Mouse (Mus musculus): ENCODE measurements around the gene Htr1b. TPM values are rescaled to one million over a fixed set of nuclear protein-coding genes. Genes with fewer than 3 reads are reported as not detected.

The Htr1b gene
- polyA plus RNA-seq (2015; fragmentation: Nextera tagmentation; extraction: Ambion mirVana) = 8.0 and 8.1 TPM in 2 replicates

DNA sequence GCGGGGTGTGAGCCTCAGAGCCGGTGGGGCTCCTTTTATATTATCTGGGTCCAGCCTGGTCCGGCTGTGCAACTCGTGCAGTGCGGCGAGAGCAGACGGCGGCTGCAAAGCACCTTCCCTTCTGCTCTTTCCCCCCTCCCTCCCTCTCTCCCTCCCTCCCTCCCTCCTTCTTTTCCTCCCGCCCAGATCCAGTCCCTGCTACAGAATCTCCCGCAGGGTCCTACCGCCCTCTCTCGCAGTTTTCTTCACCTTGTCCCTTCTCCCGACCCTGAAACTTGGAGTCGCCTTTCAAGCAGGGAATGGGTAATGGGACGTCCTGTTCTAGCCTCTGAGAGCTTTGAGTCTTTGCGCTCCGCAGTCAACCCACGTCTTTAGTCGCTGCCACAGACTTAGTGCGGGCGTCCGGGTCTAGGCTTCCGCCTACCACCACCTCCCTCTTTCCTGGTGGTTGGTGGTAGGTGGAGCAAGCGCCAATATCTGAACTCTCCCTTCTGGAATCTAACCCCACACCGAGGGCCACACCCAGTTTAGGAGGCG lies at the start of gene Htr1b:
Gene Htr1b, minus strand, starts transcription at position 392 of the 537 bp plus-strand sequence.
- under 1% methylated on average over 25 of the region's 26 CpGs for whole genome bisulfite sequencing
- Histone ChIP-seq H3K9me3 (ENCODE audit: control insufficient read depth, low read length) (no peaks in the 10 kb centered on the region), H3K27ac (ENCODE audit: low read depth, low read length) (peak within 1 kb of the TSS; percentile 81), H3K4me3 (ENCODE audit: low read length) (peak within 1 kb of the TSS; percentile 90), H3K27me3 (replicated peaks; ENCODE audit: control insufficient read depth, insufficient read depth, low read length) (peaks cover 3% of the 10 kb centered on the region; the same call in 1 of the 2 replicates), H3K4me2 (ENCODE audit: low read length) (peak within 1 kb of the TSS; percentile 98), H3K4me1 (ENCODE audit: control insufficient read depth, insufficient read depth, low read depth, low read length) (peaks cover 14% of the 10 kb centered on the region), H3K36me3 (ENCODE audit: control insufficient read depth, insufficient read depth, low read length) (no peaks in the 10 kb centered on the region), H3K9ac (ENCODE audit: low read depth, low read length) (peak within 1 kb of the TSS; percentile 82)
- ATAC-seq = peak; percentile 87

- Histone ChIP-seq H3K4me1 (ENCODE audit: control insufficient read depth, insufficient read depth, low read depth, low read length) (no peaks in the 10 kb centered on the region), H3K4me3 (ENCODE audit: low read length) (no peak overlapping the region), H3K4me2 (ENCODE audit: low read length) (no peak overlapping the region), H3K9ac (ENCODE audit: low read depth, low read length) (no peak overlapping the region), H3K27ac (ENCODE audit: low read depth, low read length) (no peak overlapping the region), H3K27me3 (replicated peaks; ENCODE audit: control insufficient read depth, insufficient read depth, low read length) (no peaks in the 10 kb centered on the region), H3K36me3 (ENCODE audit: control insufficient read depth, insufficient read depth, low read length) (no peaks in the 10 kb centered on the region), H3K9me3 (ENCODE audit: control insufficient read depth, low read length) (no peaks in the 10 kb centered on the region)
- no peak for ATAC-seq
- WGBS = 97% methylated on average over 1 of the region's 1 CpGs
These were observed 43.1 kb upstream of the Htr1b start for GRCm38 (mm10) chr9:81676716-81677115.

- H3K36me3 ChIP-seq (ENCODE audit: control insufficient read depth, insufficient read depth, low read length) = no peaks in the 10 kb centered on the region
- H3K27ac ChIP-seq (ENCODE audit: low read depth, low read length) = no peak overlapping the region
- H3K4me3 ChIP-seq (ENCODE audit: low read length) = no peak overlapping the region
- no peak for ATAC-seq
- no peak overlapping the region for H3K4me2 ChIP-seq (ENCODE audit: low read length)
- H3K9ac ChIP-seq (ENCODE audit: low read depth, low read length) = no peak overlapping the region
- H3K9me3 ChIP-seq (ENCODE audit: control insufficient read depth, low read length) = no peaks in the 10 kb centered on the region
- 0 out of 2 replicates have a peak, but pooled peaks cover 3% of the 10 kb centered on the region for H3K27me3 ChIP-seq (replicated peaks; ENCODE audit: control insufficient read depth, insufficient read depth, low read length)
- 95% methylated on average over 1 of the region's 1 CpGs for WGBS
- H3K4me1 ChIP-seq (ENCODE audit: control insufficient read depth, insufficient read depth, low read depth, low read length) = peaks cover 10% of the 10 kb centered on the region
These were observed 3.9 kb upstream of the Htr1b start for GRCm38 (mm10) chr9:81637486-81637885.

GRCm38 (mm10) chr9:81635109-81635508 lies 1.5 kb upstream of the Htr1b start:
- Histone ChIP-seq H3K9ac (ENCODE audit: low read depth, low read length) (no peak overlapping the region; the same call in 1 of the 2 replicates), H3K4me2 (ENCODE audit: low read length) (peak overlapping the region; percentile 98), H3K4me1 (ENCODE audit: control insufficient read depth, insufficient read depth, low read depth, low read length) (peaks cover 14% of the 10 kb centered on the region), H3K27ac (ENCODE audit: low read depth, low read length) (no peak overlapping the region), H3K9me3 (ENCODE audit: control insufficient read depth, low read length) (no peaks in the 10 kb centered on the region), H3K4me3 (ENCODE audit: low read length) (peak overlapping the region; percentile 17), H3K36me3 (ENCODE audit: control insufficient read depth, insufficient read depth, low read length) (no peaks in the 10 kb centered on the region), H3K27me3 (replicated peaks; ENCODE audit: control insufficient read depth, insufficient read depth, low read length) (peaks cover 3% of the 10 kb centered on the region; the same call in 1 of the 2 replicates)
- 9% methylated on average over 8 of the region's 8 CpGs for WGBS
- peak; percentile 26; the same call in 1 of the 2 replicates for ATAC-seq

DNA sequence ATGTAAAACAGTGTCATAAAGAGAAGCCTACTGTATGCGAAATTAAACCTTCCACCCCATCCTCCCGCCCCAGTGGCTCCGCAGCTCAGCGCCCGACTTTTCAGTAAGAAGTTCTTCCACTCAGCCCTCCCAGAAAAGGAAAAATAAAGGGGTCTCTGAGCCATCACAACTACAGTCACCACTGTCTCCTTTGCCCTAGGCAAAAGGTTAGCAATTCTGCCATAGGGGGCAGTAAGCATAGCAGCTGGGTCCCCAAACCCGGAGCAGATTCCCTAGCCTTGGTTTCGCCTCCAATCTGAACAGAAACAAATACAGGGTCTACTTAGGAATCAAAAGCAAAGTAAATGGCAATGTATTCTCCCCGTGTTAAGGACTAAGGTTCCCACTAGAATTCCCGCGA lies 535 bp upstream of the Htr1b start:
- WGBS = 2% methylated on average over 10 of the region's 10 CpGs
- ATAC-seq = no peak
- Histone ChIP-seq H3K36me3 (ENCODE audit: control insufficient read depth, insufficient read depth, low read length) (no peaks in the 10 kb centered on the region), H3K27me3 (replicated peaks; ENCODE audit: control insufficient read depth, insufficient read depth, low read length) (peaks cover 3% of the 10 kb centered on the region; the same call in 1 of the 2 replicates), H3K9ac (ENCODE audit: low read depth, low read length) (peak overlapping the region; percentile 82), H3K4me2 (ENCODE audit: low read length) (peak overlapping the region; percentile 98), H3K4me1 (ENCODE audit: control insufficient read depth, insufficient read depth, low read depth, low read length) (peaks cover 14% of the 10 kb centered on the region), H3K4me3 (ENCODE audit: low read length) (peak overlapping the region; percentile 90), H3K9me3 (ENCODE audit: control insufficient read depth, low read length) (no peaks in the 10 kb centered on the region), H3K27ac (ENCODE audit: low read depth, low read length) (no peak overlapping the region)

DNA sequence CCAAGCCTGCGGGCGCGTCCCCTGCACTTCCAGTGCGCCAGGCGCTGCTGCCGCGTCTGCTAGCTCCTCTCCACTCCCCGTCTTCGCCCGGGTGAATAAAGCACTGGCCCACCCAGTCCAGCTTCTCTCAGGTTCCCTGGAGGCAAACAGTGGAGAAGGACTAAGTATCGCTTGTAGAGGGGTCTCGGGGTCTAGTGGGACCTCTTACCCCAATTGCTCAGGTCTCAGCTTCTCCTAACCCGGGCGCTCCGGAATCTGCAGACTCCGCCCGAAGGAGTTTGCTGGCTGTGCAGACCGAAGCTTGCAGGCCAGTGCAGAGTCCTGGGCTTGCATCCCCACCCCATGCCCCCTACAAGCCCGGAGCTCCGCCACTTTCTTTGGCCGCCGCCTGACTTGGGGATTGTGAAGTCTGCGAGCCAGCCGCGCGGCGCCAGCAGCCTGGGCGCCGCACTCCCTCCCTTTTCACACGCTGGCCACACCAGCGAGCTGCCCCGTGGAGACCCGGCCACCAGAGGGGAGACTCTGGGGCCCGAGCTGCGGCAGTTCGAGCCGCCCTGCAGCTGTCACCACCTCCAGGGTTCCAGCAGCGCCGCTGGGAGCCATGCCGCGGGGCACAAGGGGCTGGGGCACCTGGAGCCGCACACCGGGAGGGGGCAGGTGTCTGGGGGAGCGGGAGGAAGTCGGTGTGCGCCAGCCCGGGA lies 742 bp downstream of the Htr1b start:
- peak overlapping the region; percentile 82 for H3K9ac ChIP-seq (ENCODE audit: low read depth, low read length)
- H3K36me3 ChIP-seq (ENCODE audit: control insufficient read depth, insufficient read depth, low read length) = no peaks in the 10 kb centered on the region
- H3K27me3 ChIP-seq (replicated peaks; ENCODE audit: control insufficient read depth, insufficient read depth, low read length) = peaks cover 3% of the 10 kb centered on the region; the same call in 1 of the 2 replicates
- peaks cover 14% of the 10 kb centered on the region for H3K4me1 ChIP-seq (ENCODE audit: control insufficient read depth, insufficient read depth, low read depth, low read length)
- H3K27ac ChIP-seq (ENCODE audit: low read depth, low read length) = peak overlapping the region; percentile 81
- peak; percentile 62 for ATAC-seq
- H3K9me3 ChIP-seq (ENCODE audit: control insufficient read depth, low read length) = no peaks in the 10 kb centered on the region
- under 1% methylated on average over 46 of the region's 47 CpGs for WGBS
- peak overlapping the region; percentile 98 for H3K4me2 ChIP-seq (ENCODE audit: low read length)
- peak overlapping the region; percentile 90 for H3K4me3 ChIP-seq (ENCODE audit: low read length)

- Histone ChIP-seq H3K4me1 (ENCODE audit: control insufficient read depth, insufficient read depth, low read depth, low read length) (peaks cover 14% of the 10 kb centered on the region), H3K27ac (ENCODE audit: low read depth, low read length) (peak overlapping the region; percentile 81), H3K9ac (ENCODE audit: low read depth, low read length) (peak overlapping the region; percentile 82), H3K27me3 (replicated peaks; ENCODE audit: control insufficient read depth, insufficient read depth, low read length) (peaks cover 3% of the 10 kb centered on the region; the same call in 1 of the 2 replicates), H3K4me2 (ENCODE audit: low read length) (peak overlapping the region; percentile 98), H3K36me3 (ENCODE audit: control insufficient read depth, insufficient read depth, low read length) (no peaks in the 10 kb centered on the region), H3K4me3 (ENCODE audit: low read length) (peak overlapping the region; percentile 90), H3K9me3 (ENCODE audit: control insufficient read depth, low read length) (no peaks in the 10 kb centered on the region)
- under 1% methylated on average over 31 of the region's 31 CpGs for WGBS
- peak; percentile 43 for ATAC-seq
These were observed 1.4 kb downstream of the Htr1b start for GRCm38 (mm10) chr9:81632191-81632735.

DNA sequence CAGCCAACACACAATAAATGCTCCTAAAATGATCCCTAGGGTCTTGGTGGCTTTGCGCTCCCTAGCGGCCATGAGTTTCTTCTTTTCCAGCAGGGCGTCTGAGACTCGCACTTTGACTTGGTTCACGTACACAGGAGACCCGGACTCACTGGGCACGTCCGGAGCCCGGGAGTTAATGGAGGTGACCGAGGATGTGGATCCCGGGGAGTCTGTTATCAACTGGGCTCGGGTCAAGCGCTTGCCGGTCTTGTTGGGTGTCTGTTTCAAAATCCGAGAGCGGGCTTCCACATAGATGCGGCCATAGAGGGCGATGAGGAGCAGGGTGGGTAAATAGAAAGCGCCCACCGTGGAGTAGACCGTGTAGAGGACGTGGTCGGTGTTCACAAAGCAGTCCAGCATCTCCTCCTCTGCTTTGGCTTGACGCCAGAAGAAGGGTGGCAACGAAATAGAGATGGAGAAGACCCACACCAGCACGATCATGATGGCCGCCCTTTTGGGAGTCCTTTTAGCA lies 2.0 kb downstream of the Htr1b start:
- peak overlapping the region; percentile 98 for H3K4me2 ChIP-seq (ENCODE audit: low read length)
- peak overlapping the region; percentile 82 for H3K9ac ChIP-seq (ENCODE audit: low read depth, low read length)
- ATAC-seq = no peak
- H3K27ac ChIP-seq (ENCODE audit: low read depth, low read length) = peak overlapping the region; percentile 21; the same call in 1 of the 2 replicates
- peaks cover 3% of the 10 kb centered on the region; the same call in 1 of the 2 replicates for H3K27me3 ChIP-seq (replicated peaks; ENCODE audit: control insufficient read depth, insufficient read depth, low read length)
- H3K9me3 ChIP-seq (ENCODE audit: control insufficient read depth, low read length) = no peaks in the 10 kb centered on the region
- H3K4me3 ChIP-seq (ENCODE audit: low read length) = peak overlapping the region; percentile 90
- WGBS = 3% methylated on average over 27 of the region's 27 CpGs
- H3K36me3 ChIP-seq (ENCODE audit: control insufficient read depth, insufficient read depth, low read length) = no peaks in the 10 kb centered on the region
- H3K4me1 ChIP-seq (ENCODE audit: control insufficient read depth, insufficient read depth, low read depth, low read length) = peaks cover 14% of the 10 kb centered on the region

All from hindbrain, embryonic 16.5 days (tissue).